Mouse (Mus musculus) urinary bladder, postnatal 10 days (tissue): ENCODE measurements around the gene Rhbdl1.

Experiments
- DNase-seq: peaks from one replicate; pipeline ENCODE4 v3.0.0; 2022; ENCODE audit warnings: low spot score

The Rhbdl1 gene

DNA sequence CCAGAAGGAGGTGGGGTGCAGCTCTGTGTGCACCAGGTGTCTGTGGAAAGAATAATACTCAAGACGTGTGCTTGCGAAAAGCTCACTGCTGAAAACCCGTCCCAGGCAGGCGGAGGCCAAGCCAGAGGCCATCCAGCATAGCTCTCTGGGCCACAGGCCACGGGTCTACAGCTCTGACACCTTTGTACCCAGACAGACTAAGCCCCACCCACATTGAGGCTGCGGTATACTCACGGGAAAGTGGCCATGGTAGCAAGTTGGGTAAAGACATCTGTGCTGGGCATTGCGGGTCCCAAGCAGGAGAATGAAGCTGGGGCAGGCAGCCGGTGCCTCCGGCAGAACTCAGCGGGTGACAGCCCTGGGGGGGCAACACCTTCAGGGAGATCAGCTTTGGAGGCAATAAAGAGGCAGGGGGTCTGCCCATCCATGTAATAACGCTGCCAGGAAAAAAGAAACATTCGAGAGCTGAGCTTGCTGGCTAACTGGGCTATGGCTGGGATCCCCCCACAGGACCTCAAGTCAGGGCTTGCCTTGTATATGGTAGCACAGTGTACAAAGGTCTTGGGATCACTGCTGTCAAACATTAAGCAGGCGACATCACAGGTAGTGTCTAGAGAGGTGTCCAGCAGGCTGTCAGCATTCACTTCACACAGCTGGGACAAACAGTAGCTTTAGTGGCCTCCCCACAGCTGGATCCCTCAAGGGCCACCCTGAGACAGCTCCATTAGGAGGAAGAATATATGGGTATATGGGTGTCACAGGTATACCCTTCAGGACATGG is 2.5 kb upstream of the Rhbdl1 start:
- no peak for DNase-seq

DNA sequence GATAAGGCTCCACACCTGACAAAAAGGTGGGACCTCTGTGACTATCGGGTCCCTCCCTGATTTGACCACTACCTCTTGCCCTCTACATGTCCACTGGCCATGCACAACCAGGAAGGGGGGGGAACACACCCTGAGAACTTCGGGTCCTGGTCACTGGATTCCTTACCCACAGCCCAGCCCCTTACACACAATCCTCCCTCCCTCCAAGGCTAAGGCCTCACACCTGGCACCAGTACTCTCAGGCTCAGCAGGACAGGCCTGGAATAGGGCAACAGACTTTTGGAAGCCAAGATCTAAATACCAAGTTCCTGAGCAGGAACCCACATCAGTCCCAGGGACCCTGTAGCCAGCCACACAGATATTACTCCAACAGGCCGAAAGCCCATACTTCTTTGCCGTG is 1.8 kb upstream of the Rhbdl1 start:
- DNase-seq, result no peak

DNA sequence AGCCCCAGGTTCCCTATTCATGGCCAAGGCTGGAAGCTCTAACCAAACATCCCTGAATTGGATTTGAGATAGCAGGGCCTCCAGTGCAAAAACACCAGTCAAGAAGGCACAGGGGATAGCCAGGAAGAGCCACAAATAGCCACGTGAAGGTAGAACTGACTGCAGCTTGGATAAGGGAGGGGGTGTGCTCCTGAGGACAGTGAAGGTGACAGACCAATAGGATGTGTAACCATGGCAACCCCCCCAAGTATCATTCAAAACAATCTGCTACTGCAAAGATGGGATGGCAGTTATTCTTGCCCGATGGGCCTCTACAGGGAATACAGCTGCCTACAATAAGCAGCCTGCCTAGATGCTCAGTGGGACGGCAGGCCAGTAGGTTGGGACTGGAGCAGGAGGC is 438 bp upstream of the Rhbdl1 start:
- no peak for DNase-seq

- no peak for DNase-seq
Measured at GRCm38 (mm10) chr17:25836397-25837075, 559 bp downstream of the Rhbdl1 start.

- no peak for DNase-seq
Measured at GRCm38 (mm10) chr17:25835816-25836215, 1.3 kb downstream of the Rhbdl1 start.

GRCm38 (mm10) chr17:25835301-25835700 is 1.8 kb downstream of the Rhbdl1 start:
- no peak for DNase-seq

GRCm38 (mm10) chr17:25834595-25835222 is 2.4 kb downstream of the Rhbdl1 start:
- DNase-seq, result no peak

GRCm38 (mm10) chr17:25833961-25834594 is 3.0 kb downstream of the Rhbdl1 start:
- DNase-seq, result no peak

DNA sequence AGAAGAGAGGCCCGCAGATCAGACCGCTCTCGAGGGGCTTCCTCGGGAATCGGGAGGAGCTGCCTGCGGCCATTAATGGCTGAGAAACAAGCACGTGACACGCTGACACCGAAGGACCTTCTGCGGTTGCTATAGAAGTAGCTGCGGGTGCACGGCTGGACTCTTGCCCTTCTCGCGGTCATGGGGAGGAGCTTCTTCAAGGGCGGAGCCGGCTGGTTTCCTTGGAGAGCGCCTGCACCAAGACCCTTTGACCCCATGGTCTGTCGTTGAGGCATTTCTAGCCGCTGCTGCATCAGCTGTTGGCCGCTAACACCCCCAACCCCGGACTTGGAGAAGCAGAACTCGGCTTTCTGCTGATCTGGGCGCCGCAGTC is 3.8 kb downstream of the Rhbdl1 start, which contains the start of gene Stub1:
Gene Stub1 (minus strand): TSS at position 114 of the 373 bp plus-strand sequence.
- peak; percentile 64 for DNase-seq

DNA sequence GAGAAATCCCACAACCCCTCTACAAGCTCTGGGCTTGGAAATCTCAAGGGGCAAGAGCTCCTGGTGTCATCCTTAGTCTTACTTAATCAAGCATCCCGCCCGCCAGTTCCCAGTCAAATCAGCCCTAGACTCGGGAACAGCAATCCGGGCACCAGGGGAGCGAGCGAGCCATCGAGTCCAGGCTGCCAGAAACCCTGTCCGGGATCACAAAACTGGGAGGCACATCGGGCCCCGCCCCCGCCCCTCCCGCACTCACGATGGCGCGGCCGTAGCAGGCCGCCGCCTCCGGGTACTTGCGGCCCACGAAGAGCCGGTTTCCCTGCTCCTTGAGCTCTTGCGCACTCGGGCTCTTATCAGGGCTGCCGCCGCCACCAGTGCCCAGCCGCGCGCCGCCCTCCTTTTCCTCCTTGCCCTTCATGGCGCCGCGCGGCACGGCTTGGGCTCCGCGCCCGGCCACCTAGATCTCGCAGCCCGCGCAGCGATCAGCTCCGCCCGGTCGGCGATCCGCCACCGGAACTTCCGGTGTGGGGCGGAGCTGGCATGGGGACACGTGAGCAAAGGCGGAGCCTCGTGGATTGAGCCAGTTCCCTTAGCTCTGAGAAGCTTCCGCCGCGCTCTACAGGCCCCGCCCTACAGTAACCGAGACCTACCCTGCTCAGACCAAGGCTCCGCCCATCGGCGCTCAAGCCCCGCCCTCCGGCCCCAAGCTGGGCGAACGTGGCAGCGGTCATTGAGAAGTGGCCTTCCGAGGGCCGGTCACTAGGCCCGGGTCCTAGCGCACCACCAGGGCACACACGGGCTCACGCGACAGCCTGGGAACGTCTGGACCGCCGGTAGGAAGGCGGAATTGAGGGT is 4.4 kb downstream of the Rhbdl1 start:
- peak; percentile 97 for DNase-seq

DNA sequence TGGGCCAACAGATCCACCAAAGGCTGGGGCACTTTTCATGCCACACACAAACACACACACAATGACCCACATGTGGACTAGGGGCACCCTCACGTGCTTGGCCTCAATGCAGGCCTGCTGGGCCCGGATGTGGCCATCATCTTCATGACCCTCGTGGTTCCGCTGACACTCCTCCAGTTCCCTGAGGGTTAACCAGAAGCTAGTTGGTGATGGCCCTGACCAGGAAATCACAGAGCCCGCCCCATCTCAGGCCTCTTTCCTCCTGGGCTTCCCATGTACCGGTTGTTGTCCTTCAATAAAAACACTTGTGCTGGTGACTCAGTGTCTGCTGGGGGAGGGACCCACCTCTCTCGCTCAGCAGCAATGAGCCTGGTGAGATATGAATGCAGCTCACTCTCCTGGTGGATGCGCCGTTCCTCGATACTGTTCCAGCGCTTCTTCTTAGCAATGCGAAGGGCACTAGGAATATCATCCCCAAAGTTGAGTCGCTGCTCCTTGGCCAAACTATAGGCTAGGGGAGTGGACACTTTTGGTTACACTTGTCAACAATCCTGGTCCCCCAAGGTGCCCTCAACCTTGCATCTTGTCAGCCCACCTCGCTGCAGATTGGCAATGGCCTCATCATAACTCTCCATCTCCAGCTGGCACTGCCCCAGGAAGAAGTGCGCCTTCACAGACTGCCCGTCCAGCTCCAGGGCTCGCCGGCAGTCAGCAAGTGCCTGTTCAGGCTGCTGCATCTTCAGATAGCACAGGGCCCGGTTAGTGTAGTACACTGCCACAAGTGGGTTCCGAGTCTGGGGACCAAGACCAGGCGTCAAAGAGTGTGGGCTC is 5.4 kb downstream of the Rhbdl1 start:
- DNase-seq, result no peak

DNA sequence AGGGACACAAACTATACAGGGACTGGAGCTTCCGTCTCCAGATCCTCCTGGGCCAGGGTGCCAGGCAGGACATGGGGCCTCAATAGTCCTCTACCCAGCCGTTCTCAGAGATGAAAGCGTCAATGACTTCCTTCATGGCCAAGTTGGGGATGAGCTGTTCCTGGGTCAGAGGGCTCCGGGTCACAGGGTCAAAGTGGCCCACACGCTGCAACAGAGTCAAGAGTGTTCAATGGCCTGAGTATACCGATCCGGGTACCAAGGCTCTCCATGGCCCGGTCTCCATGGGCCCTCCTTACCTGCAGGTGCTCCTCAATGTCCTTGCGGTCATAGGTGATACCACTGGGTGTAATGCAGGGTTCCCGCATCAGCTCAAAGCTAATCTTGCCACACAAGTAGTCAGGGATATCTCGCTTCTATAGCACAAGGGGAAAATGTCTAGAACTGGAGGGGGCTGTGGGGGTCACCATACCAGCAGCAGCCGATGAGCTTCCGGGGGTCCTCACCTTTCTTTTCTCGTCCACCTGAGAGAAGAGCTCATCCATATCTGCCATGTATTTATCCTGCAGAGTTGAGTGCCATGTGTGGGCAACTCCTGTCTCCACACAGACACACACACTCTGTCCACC is 6.2 kb downstream of the Rhbdl1 start:
- no peak for DNase-seq

DNA sequence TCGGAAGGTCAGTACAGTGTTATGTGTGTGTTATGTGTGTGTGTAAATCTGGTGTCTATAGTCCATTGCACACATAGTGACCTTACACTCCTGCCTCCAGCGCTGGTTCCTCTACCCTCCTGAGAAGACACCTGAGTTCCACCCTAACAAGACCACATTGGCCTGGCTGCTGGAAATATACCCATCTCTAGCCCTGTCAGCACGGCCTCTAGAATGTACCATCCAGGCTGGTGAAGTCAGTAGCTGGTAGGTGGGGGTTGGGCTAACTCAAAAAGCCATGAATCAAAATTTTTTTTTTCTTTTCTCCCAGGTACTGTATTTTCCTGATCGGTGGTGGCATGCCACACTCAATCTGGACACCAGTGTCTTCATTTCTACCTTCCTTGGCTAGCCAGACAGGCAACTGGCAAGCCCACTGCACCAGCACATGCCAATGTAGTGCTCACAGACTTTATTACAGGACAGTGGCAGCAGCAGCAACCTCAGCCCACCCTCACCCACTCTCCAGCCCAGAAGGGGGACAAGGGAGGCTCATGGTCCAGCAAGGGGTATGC is 6.8 kb downstream of the Rhbdl1 start:
- no peak for DNase-seq

- no peak for DNase-seq
Measured at GRCm38 (mm10) chr17:25829558-25830017, 7.5 kb downstream of the Rhbdl1 start.

DNA sequence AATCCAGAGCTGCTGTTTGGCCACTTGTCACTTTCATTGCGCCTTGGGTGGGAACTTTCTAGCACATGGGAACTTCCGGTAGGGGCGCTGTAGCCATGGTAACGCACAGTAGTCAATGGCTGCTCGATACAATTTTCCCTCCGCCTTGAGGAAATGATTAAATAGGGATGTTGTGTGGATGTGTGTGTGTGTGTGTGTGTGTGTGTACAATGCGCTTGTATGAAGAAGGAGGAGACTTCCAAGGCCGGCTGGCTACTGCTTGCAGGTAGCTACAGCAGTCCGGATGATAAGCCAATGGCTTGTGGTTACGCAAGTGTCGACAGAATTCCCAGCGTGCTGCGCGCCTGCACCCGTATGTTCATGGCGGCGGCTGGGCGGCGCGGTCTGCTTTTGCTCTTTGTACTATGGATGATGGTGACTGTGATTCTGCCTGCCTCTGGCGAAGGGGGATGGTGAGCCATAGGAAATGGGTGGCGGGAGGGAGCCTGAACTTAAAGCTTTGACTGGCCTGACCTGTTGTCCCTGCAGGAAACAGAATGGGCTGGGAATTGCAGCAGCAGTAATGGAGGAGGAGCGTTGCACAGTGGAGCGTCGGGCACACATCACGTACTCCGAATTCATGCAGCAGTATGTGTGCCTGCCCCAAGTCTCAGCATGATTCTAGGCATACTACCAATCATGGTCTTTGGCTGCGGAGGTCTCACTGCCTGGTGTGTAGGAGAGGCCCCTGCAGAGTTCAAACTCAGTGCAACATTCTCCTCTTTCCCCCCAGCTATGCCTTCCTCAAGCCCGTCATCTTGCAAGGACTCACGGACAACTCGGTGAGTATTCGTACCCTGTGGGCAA is 8.2 kb downstream of the Rhbdl1 start, which contains the start of gene Jmjd8:
Gene Jmjd8 (plus strand): TSS at position 156 of the 846 bp plus-strand sequence.
- no peak for DNase-seq

- DNase-seq, result no peak
Measured at GRCm38 (mm10) chr17:25828223-25828594, 8.9 kb downstream of the Rhbdl1 start.

DNA sequence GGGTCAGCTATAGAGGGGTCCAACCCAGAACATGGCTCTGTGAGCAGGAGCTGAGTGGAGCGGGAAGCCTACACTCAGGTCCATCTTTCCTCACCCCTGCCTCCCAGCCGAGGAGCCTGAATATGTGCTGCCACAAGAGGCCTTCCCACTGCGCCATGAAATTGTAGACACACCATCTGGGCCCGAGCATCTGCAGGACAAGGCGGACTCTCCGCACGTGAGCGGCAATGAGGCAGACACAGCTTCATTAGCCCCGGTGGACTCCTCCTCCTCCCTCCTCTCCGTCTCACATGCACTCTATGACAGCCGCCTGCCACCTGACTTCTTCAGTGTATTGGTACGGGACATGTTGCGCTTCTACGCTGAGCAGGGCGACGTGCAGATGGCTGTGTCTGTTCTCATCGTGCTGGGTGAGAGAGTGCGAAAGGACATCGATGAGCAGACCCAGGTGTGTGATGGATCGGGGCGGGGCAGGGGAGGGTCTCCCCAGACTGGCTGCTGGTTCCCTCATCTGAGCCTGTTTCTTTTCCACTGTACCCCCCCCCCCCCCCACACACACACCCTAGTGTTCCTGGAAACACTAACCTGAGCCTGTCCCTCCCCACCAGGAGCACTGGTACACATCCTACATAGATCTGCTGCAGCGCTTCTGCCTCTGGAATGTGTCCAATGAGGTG is 9.4 kb downstream of the Rhbdl1 start:
- no peak for DNase-seq

DNA sequence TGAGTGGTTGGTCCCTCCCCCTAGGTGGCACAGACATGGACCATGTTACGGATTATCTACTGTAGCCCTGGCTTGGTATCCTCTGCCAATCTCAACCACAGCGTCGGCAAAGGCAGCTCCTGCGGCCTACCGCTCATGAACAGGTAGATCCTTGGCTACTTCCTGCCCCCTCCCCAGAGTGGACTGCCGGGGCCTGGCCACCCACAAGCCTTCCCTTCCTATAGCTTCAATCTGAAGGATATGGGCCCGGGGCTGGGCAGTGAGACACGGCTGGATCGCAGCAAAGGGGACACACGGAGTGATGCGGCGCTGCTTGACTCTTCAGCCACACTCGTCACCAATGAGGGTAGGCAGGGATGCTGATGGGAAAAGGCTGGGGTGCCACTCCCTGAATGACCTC is 10.1 kb downstream of the Rhbdl1 start:
- DNase-seq, result no peak
